In genomic region chr11:94929599-94929998, GRCm38 (mm10) we compare ENCODE assay signal across 10 mouse cellular contexts. TPM values are rescaled to one million over a fixed set of nuclear protein-coding genes. Genes with fewer than 3 reads are reported as not detected.
A peak's percentile ranks its signal among the peaks of the same experiment; 100 is the strongest.
DNase-seq lines count a peak whose midpoint lies in the region; ATAC-seq and TF ChIP-seq lines count a peak whose summit lies in the region.
"Had no signal": no experiment of that assay in that cellular context is flagged by ENCODE, and none has a peak within 500 bp of the region (broad histone marks: within the 10 kb centered on the region; RNA-seq: fewer than 3 reads in every experiment).

No protein-coding gene starts in this region.

- no peaks in the 10 kb centered on the region for H3K9me3 ChIP-seq in heart, embryonic 12.5 days (replicated peaks)
- H3K9me3 ChIP-seq in neural tube, embryonic 13.5 days: no peaks in the 10 kb centered on the region
- no peaks in the 10 kb centered on the region for H3K9me3 ChIP-seq in neural tube, embryonic 15.5 days (replicated peaks)
- H3K9me3 ChIP-seq in limb, embryonic 10.5 days (replicated peaks): no peaks in the 10 kb centered on the region
- H3K9me3 ChIP-seq: liver, embryonic 15.5 days had no signal

- TF ChIP-seq CTCF in layer of hippocampus, adult 2 months (conservative IDR thresholded peaks at IDR 0.05): no peak

- H3K27me3 ChIP-seq in heart, embryonic 12.5 days (replicated peaks): peaks cover 22% of the 10 kb centered on the region
- peaks cover 33% of the 10 kb centered on the region for H3K27me3 ChIP-seq in neural tube, embryonic 13.5 days
- peaks cover 19% of the 10 kb centered on the region for H3K27me3 ChIP-seq in neural tube, embryonic 15.5 days (replicated peaks)
- peaks cover 27% of the 10 kb centered on the region for H3K27me3 ChIP-seq in limb, embryonic 10.5 days (ENCODE audit: low read depth, poor library complexity, severe bottlenecking)

- intact Hi-C loops in heart, postnatal 36 days (cut with DNase I): no loop called here

- H3K4me1 ChIP-seq in heart, embryonic 12.5 days (replicated peaks): peaks cover 53% of the 10 kb centered on the region
- peaks cover 19% of the 10 kb centered on the region for H3K4me1 ChIP-seq in neural tube, embryonic 13.5 days (replicated peaks)
- H3K4me1 ChIP-seq in neural tube, embryonic 15.5 days: peaks cover 8% of the 10 kb centered on the region; the same call in 1 of the 2 replicates
- peaks cover 69% of the 10 kb centered on the region for H3K4me1 ChIP-seq in limb, embryonic 10.5 days

- no peaks in the 10 kb centered on the region for H3K36me3 ChIP-seq in heart, embryonic 12.5 days
- no peaks in the 10 kb centered on the region for H3K36me3 ChIP-seq in neural tube, embryonic 13.5 days
- no peaks in the 10 kb centered on the region for H3K36me3 ChIP-seq in neural tube, embryonic 15.5 days
- no peaks in the 10 kb centered on the region for H3K36me3 ChIP-seq in limb, embryonic 10.5 days
- H3K36me3 ChIP-seq: liver, embryonic 15.5 days had no signal

- ATAC-seq in heart, embryonic 12.5 days (ENCODE audit: insufficient number of reproducible peaks, low FRiP score): no peak
- no peak for ATAC-seq in neural tube, embryonic 13.5 days (ENCODE audit: low read depth)
- no peak for ATAC-seq in neural tube, embryonic 15.5 days (ENCODE audit: low FRiP score)

- peak overlapping the region; percentile 40; the same call in 1 of the 2 replicates for H3K9ac ChIP-seq in heart, embryonic 12.5 days
- no peak overlapping the region for H3K9ac ChIP-seq in neural tube, embryonic 13.5 days
- no peak overlapping the region for H3K9ac ChIP-seq in neural tube, embryonic 15.5 days (replicated peaks)
- H3K9ac ChIP-seq: liver, embryonic 15.5 days had no signal

- 32% methylated on average over 9 of the region's 9 CpGs for WGBS in heart, embryonic 12.5 days
- WGBS in neural tube, embryonic 13.5 days: 59% methylated on average over 9 of the region's 9 CpGs
- WGBS in neural tube, embryonic 15.5 days: 65% methylated on average over 9 of the region's 9 CpGs
- 19% methylated on average over 9 of the region's 9 CpGs for WGBS in limb, embryonic 10.5 days

- no peak for DNase-seq in heart, postnatal 36 days
- peak; percentile 56 for DNase-seq in limb, embryonic 10.5 days (ENCODE audit: low spot score)
- DNase-seq in adrenal gland, postnatal 36 days: no peak
- DNase-seq in layer of hippocampus, adult 18-20 months (ENCODE audit: low spot score in 2 of 2): no peak
- no peak for DNase-seq in layer of hippocampus, adult 2 months (ENCODE audit: low spot score in 2 of 2)

- peak overlapping the region; percentile 55 for H3K4me2 ChIP-seq in heart, embryonic 12.5 days
- H3K4me2 ChIP-seq in neural tube, embryonic 13.5 days: no peak overlapping the region
- no peak overlapping the region for H3K4me2 ChIP-seq in neural tube, embryonic 15.5 days

- H3K27ac ChIP-seq in heart, embryonic 12.5 days (ENCODE audit: poor library complexity, severe bottlenecking): peak overlapping the region; percentile 85
- H3K27ac ChIP-seq in neural tube, embryonic 13.5 days (replicated peaks): peak overlapping the region; percentile 65; the same call in 1 of the 2 replicates
- no peak overlapping the region for H3K27ac ChIP-seq in neural tube, embryonic 15.5 days (replicated peaks)
- H3K27ac ChIP-seq in limb, embryonic 10.5 days: peak overlapping the region; percentile 92
- no peak overlapping the region for H3K27ac ChIP-seq in layer of hippocampus, adult 2 months
- H3K27ac ChIP-seq: liver, embryonic 15.5 days had no signal

- H3K4me3 ChIP-seq in heart, embryonic 12.5 days: no peak overlapping the region
- no peak overlapping the region for H3K4me3 ChIP-seq in neural tube, embryonic 13.5 days
- no peak overlapping the region for H3K4me3 ChIP-seq in neural tube, embryonic 15.5 days (replicated peaks)
- H3K4me3 ChIP-seq in limb, embryonic 10.5 days: peak overlapping the region; percentile 28; the same call in 1 of the 2 replicates
- H3K4me3 ChIP-seq in layer of hippocampus, adult 2 months: no peak overlapping the region
- H3K4me3 ChIP-seq: liver, embryonic 15.5 days had no signal

RNA-seq across cellular contexts. Expression of gene Col1a1, which starts 6.4 kb away (rescaled TPM):
- 404 and 446 TPM in 2 replicates for polyA plus RNA-seq in heart, embryonic 12.5 days (2016; fragmentation: Nextera tagmentation; extraction: Ambion mirVana)
- total RNA-seq in heart, postnatal 36 days (2021): 100 to 1,000 TPM; 144 to 156 TPM
- polyA plus RNA-seq in neural tube, embryonic 13.5 days (2015; fragmentation: Nextera tagmentation; extraction: Ambion mirVana): 187 and 207 TPM in 2 replicates
- 317 and 375 TPM in 2 replicates for polyA plus RNA-seq in neural tube, embryonic 15.5 days (2015; fragmentation: Nextera tagmentation; extraction: Ambion mirVana)
- polyA plus RNA-seq in limb, embryonic 10.5 days (2016; fragmentation: Nextera tagmentation; extraction: Ambion mirVana): 81.4 and 104 TPM in 2 replicates
- 100 to 1,000 TPM; 111 to 222 TPM for total RNA-seq in adrenal gland, postnatal 36 days (2021)
- 1 to 10 TPM; 4.3 to 5.2 TPM for total RNA-seq in layer of hippocampus, adult 18-20 months (2021)
- 10 to 100 TPM in 1 of 2 experiments, 1 to 10 TPM in 1; 9.6 to 14.0 TPM for total RNA-seq in layer of hippocampus, adult 2 months (2021)

RNA-seq across cellular contexts. Expression of gene Hils1, which starts 37.8 kb away (rescaled TPM):
- polyA plus RNA-seq in heart, embryonic 12.5 days (2016; fragmentation: Nextera tagmentation; extraction: Ambion mirVana): 0.30 TPM in 1 of 2 replicates, not detected in the other
- total RNA-seq in heart, postnatal 36 days (2021): not detected
- not detected in 2 replicates for polyA plus RNA-seq in neural tube, embryonic 13.5 days (2015; fragmentation: Nextera tagmentation; extraction: Ambion mirVana)
- not detected in 2 replicates for polyA plus RNA-seq in neural tube, embryonic 15.5 days (2015; fragmentation: Nextera tagmentation; extraction: Ambion mirVana)
- polyA plus RNA-seq in limb, embryonic 10.5 days (2016; fragmentation: Nextera tagmentation; extraction: Ambion mirVana): not detected in 2 replicates
- not detected for total RNA-seq in adrenal gland, postnatal 36 days (2021)
- not detected for total RNA-seq in layer of hippocampus, adult 18-20 months (2021)
- not detected for total RNA-seq in layer of hippocampus, adult 2 months (2021)
- total RNA-seq: gastrocnemius, postnatal 36 days had no signal
- polyA plus RNA-seq: liver, embryonic 15.5 days had no signal

RNA-seq across cellular contexts. Expression of gene Sgca, which starts 46.5 kb away (rescaled TPM):
- 20.6 and 26.6 TPM in 2 replicates for polyA plus RNA-seq in heart, embryonic 12.5 days (2016; fragmentation: Nextera tagmentation; extraction: Ambion mirVana)
- 100 to 1,000 TPM; 185 to 189 TPM for total RNA-seq in heart, postnatal 36 days (2021)
- 1.8 TPM in 1 of 2 replicates, not detected in the other for polyA plus RNA-seq in neural tube, embryonic 13.5 days (2015; fragmentation: Nextera tagmentation; extraction: Ambion mirVana)
- 0.77 and 1.4 TPM in 2 replicates for polyA plus RNA-seq in neural tube, embryonic 15.5 days (2015; fragmentation: Nextera tagmentation; extraction: Ambion mirVana)
- 0.23 TPM in 1 of 2 replicates, not detected in the other for polyA plus RNA-seq in limb, embryonic 10.5 days (2016; fragmentation: Nextera tagmentation; extraction: Ambion mirVana)
- total RNA-seq in adrenal gland, postnatal 36 days (2021): not detected
- total RNA-seq in layer of hippocampus, adult 18-20 months (2021): under 1 TPM in 1 of 2 experiments, not detected in 1; 0.27 TPM
- under 1 TPM in 1 of 2 experiments, not detected in 1; 0.44 TPM for total RNA-seq in layer of hippocampus, adult 2 months (2021)

Comparison
In these comparisons a context has a peak if more than half of its experiments do, and no peak if none do; other contexts are left out.
1. H3K27ac ChIP-seq: peak in heart, embryonic 12.5 days (single experiment), neural tube, embryonic 13.5 days (single experiment) and limb, embryonic 10.5 days (single experiment); none in neural tube, embryonic 15.5 days (single experiment) and layer of hippocampus, adult 2 months (single experiment).
2. RNA of gene Col1a1, which starts 6.4 kb away (total RNA-seq): 111 to 222 TPM in adrenal gland, postnatal 36 days and 144 to 156 TPM in heart, postnatal 36 days; 9.6 to 14.0 TPM in layer of hippocampus, adult 2 months and 4.3 to 5.2 TPM in layer of hippocampus, adult 18-20 months; every median in the first group is over 4 times any median in the second.
3. RNA of gene Sgca, which starts 46.5 kb away (total RNA-seq): 185 to 189 TPM in heart, postnatal 36 days; 0.44 TPM in layer of hippocampus, adult 2 months, 0.27 TPM in layer of hippocampus, adult 18-20 months and not detected in adrenal gland, postnatal 36 days; every median in the first group is over 100 times any median in the second.